Mouse (Mus musculus) myocyte (in vitro differentiated cells): ENCODE data around the gene Aasdh.

ENCODE experiments used
- E2F4 ChIP-seq: IDR thresholded peaks from one replicate; pipeline ENCODE4 v1.6.1; 2011; ENCODE audit warnings: mild to moderate bottlenecking, control low read depth, moderate library complexity; ENCODE audit not compliant: insufficient read depth
- MAX ChIP-seq: IDR thresholded peaks from one replicate; pipeline ENCODE4 v1.6.1; 2011; ENCODE audit warnings: low read depth, mild to moderate bottlenecking, control low read depth
- POLR2A ChIP-seq: IDR thresholded peaks from one replicate; pipeline ENCODE4 v1.6.1; 2011; ENCODE audit warnings: low read depth, mild to moderate bottlenecking, control low read depth, moderate library complexity; ENCODE audit not compliant: insufficient read length

DNA sequence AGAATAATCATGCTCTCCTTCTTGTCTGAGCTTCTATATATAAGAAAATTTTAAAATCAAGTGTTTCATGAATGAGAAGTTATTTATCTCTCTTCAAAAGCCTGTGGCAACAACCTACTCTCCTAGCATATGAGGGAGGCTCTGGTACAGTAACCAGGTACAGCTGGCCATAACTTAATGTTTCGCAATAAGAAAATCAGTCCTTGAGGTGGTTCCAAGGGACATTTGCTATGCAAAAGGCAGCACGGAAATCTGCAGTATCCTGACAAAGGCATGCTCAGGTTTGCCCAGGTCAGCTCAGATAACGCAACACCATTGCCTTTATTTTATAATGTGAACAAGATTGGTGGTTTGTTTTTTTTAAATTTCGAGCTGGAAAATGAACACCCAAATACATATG, 36.7 kb upstream of the Aasdh start:
- TF ChIP-seq POLR2A (no peak), MAX (no peak), E2F4 (no peak)
